Mouse (Mus musculus) hematopoietic stem cell, adult 5-6 weeks (primary cell): Measurements from ENCODE around the gene Shcbp1l. TPM values are rescaled to one million over a fixed set of nuclear protein-coding genes. Genes with fewer than 3 reads are reported as not detected.

Experiments used
- ATAC-seq, 2 experiments: fragments of 125-278 bp in 1 of 2; replicated peaks in 1 of 2; 2 replicates each; pipeline ENCODE4 v1.8.0; 2016 to 2017; ENCODE audit warnings: inconsistent platforms in 2 of 2, mild to moderate bottlenecking in 2 of 2, moderate number of reproducible peaks in 2 of 2, low read depth in 1 of 2, moderate TSS enrichment in 1 of 2; ENCODE audit not compliant: low FRiP score in 2 of 2, poor library complexity in 2 of 2, severe bottlenecking in 2 of 2, insufficient read depth in 1 of 2, low TSS enrichment in 1 of 2
- total RNA-seq: library from RNA; stranded (forward); fragments of 172-1452, 232-1000 nt; gene quantifications from 2 replicates; pipeline ENCODE4 v1.2.3, GENCODE M21; 2017

The Shcbp1l gene
- total RNA-seq, 1 experiment from 2014 or later: not detected

- 0 out of 4 replicates have a peak, but pooled peaks have one; percentile 22 to 32 for ATAC-seq
Observed at GRCm38 (mm10) chr1:153501644-153502321, 76.8 kb downstream of the Shcbp1l start.

Other genes with a start within 250 kb of the Shcbp1l start
- gene Lamc2, start 238.7 kb upstream of the Shcbp1l start, total RNA-seq: not detected in 2 replicates
- 5.3 and 5.5 TPM in 2 replicates for gene Lamc1, start 92.4 kb upstream of the Shcbp1l start, total RNA-seq
- gene Dhx9, start 62.5 kb downstream of the Shcbp1l start, total RNA-seq: 163 and 235 TPM in 2 replicates
- gene Npl, start 124.9 kb downstream of the Shcbp1l start, total RNA-seq: 17.2 and 26.1 TPM in 2 replicates
- 0.44 and 3.6 TPM in 2 replicates for gene Rgs8, start 227.9 kb downstream of the Shcbp1l start, total RNA-seq